Mouse (Mus musculus): ENCODE data around the gene Dusp6. TPM values are rescaled to one million over a fixed set of nuclear protein-coding genes. Genes with fewer than 3 reads are reported as not detected.

The Dusp6 gene
- polyA plus RNA-seq, 1 experiment from 2014 or later, result 41.9 TPM

DNA sequence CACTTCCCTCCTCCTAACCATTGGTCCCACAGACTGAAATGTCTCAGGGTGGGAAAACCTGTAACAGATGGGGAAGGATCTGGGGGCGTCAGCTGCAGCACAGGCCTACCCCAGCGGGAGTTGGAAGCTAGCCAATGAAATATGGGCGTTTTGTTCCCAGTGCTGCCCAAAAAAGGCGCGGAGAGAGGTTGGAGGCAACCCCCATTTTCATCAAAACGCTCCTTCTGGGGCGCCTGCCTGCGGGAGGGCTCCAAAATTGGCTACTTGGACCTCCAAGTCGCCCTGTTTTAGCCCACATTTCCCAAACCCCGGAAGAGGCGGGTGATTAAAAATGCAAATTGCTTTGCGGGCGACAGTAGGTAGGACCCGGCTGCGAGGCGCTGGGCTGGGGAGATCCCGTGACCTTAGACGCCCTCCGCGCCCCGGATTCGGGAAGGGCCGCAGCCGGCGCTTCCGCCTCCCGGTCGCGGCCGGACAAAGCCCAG, 1.8 kb upstream of the Dusp6 start:
- Histone ChIP-seq H3K27me3 (ENCODE audit: control insufficient read depth, insufficient read depth, low read length) (peaks cover 8% of the 10 kb centered on the region), H3K36me3 (ENCODE audit: control insufficient read depth, insufficient read depth, low read length) (no peaks in the 10 kb centered on the region), H3K27ac (ENCODE audit: low read depth, low read length) (peak overlapping the region; percentile 94), H3K4me3 (ENCODE audit: low read depth, low read length) (peak overlapping the region; percentile 58), H3K9me3 (ENCODE audit: control insufficient read depth, low read length) (no peaks in the 10 kb centered on the region), H3K4me1 (ENCODE audit: control insufficient read depth, insufficient read depth, low read length) (peaks cover 32% of the 10 kb centered on the region), H3K9ac (ENCODE audit: low read length) (peak overlapping the region; percentile 89), H3K4me2 (peak overlapping the region; percentile 91)
- ATAC-seq (ENCODE audit: low FRiP score) (peak; percentile 12), DNase-seq (ENCODE audit: low spot score, missing footprints) (peak; percentile 97)
- under 1% methylated on average over 30 of the region's 30 CpGs for WGBS

GRCm38 (mm10) chr10:99261636-99262318, 1.3 kb upstream of the Dusp6 start:
- DNase-seq (ENCODE audit: low spot score, missing footprints), result peak; percentile 98
- Histone ChIP-seq H3K36me3 (ENCODE audit: control insufficient read depth, insufficient read depth, low read length) (no peaks in the 10 kb centered on the region), H3K4me2 (peak overlapping the region; percentile 91), H3K9ac (ENCODE audit: low read length) (peak overlapping the region; percentile 89), H3K4me3 (ENCODE audit: low read depth, low read length) (peak overlapping the region; percentile 58), H3K27ac (ENCODE audit: low read depth, low read length) (peak overlapping the region; percentile 94), H3K9me3 (ENCODE audit: control insufficient read depth, low read length) (no peaks in the 10 kb centered on the region), H3K27me3 (ENCODE audit: control insufficient read depth, insufficient read depth, low read length) (peaks cover 8% of the 10 kb centered on the region), H3K4me1 (ENCODE audit: control insufficient read depth, insufficient read depth, low read length) (peaks cover 32% of the 10 kb centered on the region)
- ATAC-seq (ENCODE audit: low FRiP score), result peak; percentile 60
- 0% methylated on average over 62 of the region's 62 CpGs for WGBS

DNA sequence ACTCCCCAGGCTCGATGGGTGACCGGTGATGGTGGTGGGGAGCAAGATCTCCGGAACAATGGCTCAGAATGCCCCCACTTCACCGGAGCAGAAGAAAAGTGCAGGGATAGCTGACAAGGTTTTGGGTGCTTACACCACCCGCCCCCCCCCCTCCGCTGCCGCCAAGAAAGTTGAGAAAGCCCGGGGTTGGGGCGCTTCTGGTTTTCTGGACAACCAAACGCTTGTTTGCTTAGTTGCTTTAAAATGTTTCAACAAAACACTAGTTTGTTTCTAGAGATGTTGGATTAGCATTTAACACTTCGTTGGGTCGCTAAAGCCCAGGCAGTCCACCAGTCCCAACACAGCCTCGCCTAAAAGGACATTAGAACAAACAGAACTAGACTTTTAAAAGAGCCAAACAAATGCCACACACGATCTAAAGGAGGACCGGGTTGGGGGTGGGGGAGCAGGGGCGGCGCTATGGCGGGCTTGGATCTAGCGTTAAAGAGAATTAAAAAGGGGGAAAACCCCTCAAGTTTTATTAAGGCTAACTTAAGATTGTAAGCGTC, 638 bp upstream of the Dusp6 start:
- Histone ChIP-seq H3K27ac (ENCODE audit: low read depth, low read length) (peak overlapping the region; percentile 94), H3K4me1 (ENCODE audit: control insufficient read depth, insufficient read depth, low read length) (peaks cover 32% of the 10 kb centered on the region), H3K4me2 (peak overlapping the region; percentile 91), H3K9ac (ENCODE audit: low read length) (peak overlapping the region; percentile 89), H3K9me3 (ENCODE audit: control insufficient read depth, low read length) (no peaks in the 10 kb centered on the region), H3K27me3 (ENCODE audit: control insufficient read depth, insufficient read depth, low read length) (peaks cover 8% of the 10 kb centered on the region), H3K36me3 (ENCODE audit: control insufficient read depth, insufficient read depth, low read length) (no peaks in the 10 kb centered on the region), H3K4me3 (ENCODE audit: low read depth, low read length) (peak overlapping the region; percentile 58)
- DNase-seq (ENCODE audit: low spot score, missing footprints) (peak; percentile 96), ATAC-seq (ENCODE audit: low FRiP score) (peak; percentile 39)
- under 1% methylated on average over 20 of the region's 20 CpGs for WGBS

DNA sequence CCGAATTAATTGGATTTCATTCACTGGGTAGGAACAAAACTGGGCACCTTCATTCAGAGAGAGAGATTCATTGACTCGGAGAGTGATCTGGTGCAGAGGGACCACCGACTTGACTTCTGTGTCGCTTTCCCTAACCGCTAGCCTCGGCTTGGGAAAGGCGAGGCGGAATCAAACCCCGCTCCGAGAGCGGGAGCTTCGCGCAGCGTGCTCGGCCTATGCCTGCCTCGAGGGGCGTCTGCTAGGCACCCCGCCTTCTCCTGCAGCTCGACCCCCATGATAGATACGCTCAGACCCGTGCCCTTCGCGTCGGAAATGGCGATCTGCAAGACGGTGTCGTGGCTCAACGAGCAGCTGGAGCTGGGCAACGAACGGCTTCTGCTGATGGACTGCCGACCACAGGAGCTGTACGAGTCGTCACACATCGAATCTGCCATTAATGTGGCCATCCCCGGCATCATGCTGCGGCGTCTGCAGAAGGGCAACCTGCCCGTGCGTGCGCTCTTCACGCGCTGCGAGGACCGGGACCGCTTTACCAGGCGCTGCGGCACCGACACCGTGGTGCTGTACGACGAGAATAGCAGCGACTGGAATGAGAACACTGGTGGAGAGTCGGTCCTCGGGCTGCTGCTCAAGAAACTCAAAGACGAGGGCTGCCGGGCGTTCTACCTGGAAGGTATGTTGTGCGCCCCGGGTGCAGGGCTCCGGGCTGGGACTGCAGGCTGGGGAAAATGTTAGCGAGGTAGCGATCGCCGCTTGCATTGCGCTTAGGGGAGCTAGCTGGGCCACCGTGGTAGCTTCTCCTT, 589 bp downstream of the Dusp6 start:
- Histone ChIP-seq H3K9ac (ENCODE audit: low read length) (peak overlapping the region; percentile 76), H3K36me3 (ENCODE audit: control insufficient read depth, insufficient read depth, low read length) (no peaks in the 10 kb centered on the region), H3K27ac (ENCODE audit: low read depth, low read length) (peak overlapping the region; percentile 87), H3K4me2 (peak overlapping the region; percentile 62), H3K4me1 (ENCODE audit: control insufficient read depth, insufficient read depth, low read length) (peaks cover 39% of the 10 kb centered on the region), H3K9me3 (ENCODE audit: control insufficient read depth, low read length) (no peaks in the 10 kb centered on the region), H3K4me3 (ENCODE audit: low read depth, low read length) (peak overlapping the region; percentile 51), H3K27me3 (ENCODE audit: control insufficient read depth, insufficient read depth, low read length) (peaks cover 11% of the 10 kb centered on the region)
- ATAC-seq (ENCODE audit: low FRiP score) (peak; percentile 43), DNase-seq (ENCODE audit: low spot score, missing footprints) (no peak)
- WGBS, result under 1% methylated on average over 66 of the region's 66 CpGs

DNA sequence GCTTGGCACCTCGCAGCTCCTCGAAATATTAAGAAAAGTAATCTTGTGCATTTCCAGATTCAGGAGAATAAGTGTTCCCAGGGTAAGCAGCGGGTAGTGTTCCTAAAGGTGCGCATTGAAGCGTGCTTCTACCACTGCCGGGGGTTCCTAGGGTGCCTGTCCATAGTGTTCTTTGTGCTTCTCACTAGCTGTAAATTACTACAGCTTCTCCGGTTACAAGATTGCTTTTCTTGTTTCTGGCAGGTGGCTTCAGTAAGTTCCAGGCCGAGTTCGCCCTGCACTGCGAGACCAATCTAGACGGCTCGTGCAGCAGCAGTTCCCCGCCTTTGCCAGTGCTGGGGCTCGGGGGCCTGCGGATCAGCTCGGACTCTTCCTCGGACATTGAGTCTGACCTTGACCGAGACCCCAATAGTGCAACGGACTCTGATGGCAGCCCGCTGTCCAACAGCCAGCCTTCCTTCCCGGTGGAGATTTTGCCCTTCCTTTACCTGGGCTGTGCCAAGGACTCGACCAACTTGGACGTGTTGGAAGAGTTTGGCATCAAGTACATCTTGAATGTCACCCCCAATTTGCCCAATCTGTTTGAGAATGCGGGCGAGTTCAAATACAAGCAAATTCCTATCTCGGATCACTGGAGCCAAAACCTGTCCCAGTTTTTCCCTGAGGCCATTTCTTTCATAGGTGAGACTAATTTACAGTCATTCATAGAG, 1.4 kb downstream of the Dusp6 start:
- Histone ChIP-seq H3K27me3 (ENCODE audit: control insufficient read depth, insufficient read depth, low read length) (peaks cover 11% of the 10 kb centered on the region), H3K4me1 (ENCODE audit: control insufficient read depth, insufficient read depth, low read length) (peaks cover 47% of the 10 kb centered on the region)

GRCm38 (mm10) chr10:99265011-99265694, 2.1 kb downstream of the Dusp6 start:
- Histone ChIP-seq H3K9me3 (ENCODE audit: control insufficient read depth, low read length) (no peaks in the 10 kb centered on the region), H3K27ac (ENCODE audit: low read depth, low read length) (no peak overlapping the region), H3K27me3 (ENCODE audit: control insufficient read depth, insufficient read depth, low read length) (peaks cover 11% of the 10 kb centered on the region), H3K36me3 (ENCODE audit: control insufficient read depth, insufficient read depth, low read length) (no peaks in the 10 kb centered on the region), H3K9ac (ENCODE audit: low read length) (peak overlapping the region; percentile 76), H3K4me1 (ENCODE audit: control insufficient read depth, insufficient read depth, low read length) (peaks cover 49% of the 10 kb centered on the region), H3K4me2 (peak overlapping the region; percentile 62), H3K4me3 (ENCODE audit: low read depth, low read length) (peak overlapping the region; percentile 51)
- ATAC-seq (ENCODE audit: low FRiP score) (no peak), DNase-seq (ENCODE audit: low spot score, missing footprints) (peak; percentile 89)
- 2% methylated on average over 7 of the region's 7 CpGs for WGBS

More for the DNA sequence above, 1.4 kb downstream of the Dusp6 start:
- Histone ChIP-seq H3K27ac (ENCODE audit: low read depth, low read length) (peak overlapping the region; percentile 87), H3K9ac (ENCODE audit: low read length) (peak overlapping the region; percentile 76), H3K9me3 (ENCODE audit: control insufficient read depth, low read length) (no peaks in the 10 kb centered on the region), H3K36me3 (ENCODE audit: control insufficient read depth, insufficient read depth, low read length) (no peaks in the 10 kb centered on the region), H3K4me2 (peak overlapping the region; percentile 62), H3K4me3 (ENCODE audit: low read depth, low read length) (peak overlapping the region; percentile 51)
- ATAC-seq (ENCODE audit: low FRiP score) (no peak), DNase-seq (ENCODE audit: low spot score, missing footprints) (peak; percentile 95)
- under 1% methylated on average over 26 of the region's 26 CpGs for WGBS

GRCm38 (mm10) chr10:99266025-99266424, 3.0 kb downstream of the Dusp6 start:
- Histone ChIP-seq H3K9ac (ENCODE audit: low read length) (peak overlapping the region; percentile 47; the same call in 1 of the 2 replicates), H3K36me3 (ENCODE audit: control insufficient read depth, insufficient read depth, low read length) (no peaks in the 10 kb centered on the region), H3K27me3 (ENCODE audit: control insufficient read depth, insufficient read depth, low read length) (peaks cover 11% of the 10 kb centered on the region), H3K27ac (ENCODE audit: low read depth, low read length) (peak overlapping the region; percentile 8; the same call in 1 of the 2 replicates), H3K9me3 (ENCODE audit: control insufficient read depth, low read length) (no peaks in the 10 kb centered on the region), H3K4me1 (ENCODE audit: control insufficient read depth, insufficient read depth, low read length) (peaks cover 47% of the 10 kb centered on the region), H3K4me3 (ENCODE audit: low read depth, low read length) (peak overlapping the region; percentile 51), H3K4me2 (peak overlapping the region; percentile 62)
- WGBS, result 42% methylated on average over 14 of the region's 14 CpGs
- ATAC-seq (ENCODE audit: low FRiP score) (no peak), DNase-seq (ENCODE audit: low spot score, missing footprints) (peak; percentile 86)

- Histone ChIP-seq H3K4me3 (ENCODE audit: low read depth, low read length) (no peak overlapping the region), H3K4me2 (no peak overlapping the region), H3K9me3 (ENCODE audit: control insufficient read depth, low read length) (no peaks in the 10 kb centered on the region), H3K4me1 (ENCODE audit: control insufficient read depth, insufficient read depth, low read length) (peaks cover 37% of the 10 kb centered on the region), H3K9ac (ENCODE audit: low read length) (no peak overlapping the region), H3K36me3 (ENCODE audit: control insufficient read depth, insufficient read depth, low read length) (no peaks in the 10 kb centered on the region), H3K27me3 (ENCODE audit: control insufficient read depth, insufficient read depth, low read length) (peaks cover 11% of the 10 kb centered on the region), H3K27ac (ENCODE audit: low read depth, low read length) (no peak overlapping the region)
- WGBS, result 79% methylated on average over 1 of the region's 1 CpGs
- ATAC-seq (ENCODE audit: low FRiP score), result no peak
- peak; percentile 86 for DNase-seq (ENCODE audit: low spot score, missing footprints)
Observed at GRCm38 (mm10) chr10:99267621-99268020, 4.6 kb downstream of the Dusp6 start.

Data from midbrain, embryonic 11.5 days (tissue).